Mouse (Mus musculus): ENCODE data around the gene Ralgds.
"Not testable (repeated sequence)": the region's sequence is repeated elsewhere in the genome, so short reads cannot be mapped to it uniquely, and the experiment has no call there.

The Ralgds gene

DNA sequence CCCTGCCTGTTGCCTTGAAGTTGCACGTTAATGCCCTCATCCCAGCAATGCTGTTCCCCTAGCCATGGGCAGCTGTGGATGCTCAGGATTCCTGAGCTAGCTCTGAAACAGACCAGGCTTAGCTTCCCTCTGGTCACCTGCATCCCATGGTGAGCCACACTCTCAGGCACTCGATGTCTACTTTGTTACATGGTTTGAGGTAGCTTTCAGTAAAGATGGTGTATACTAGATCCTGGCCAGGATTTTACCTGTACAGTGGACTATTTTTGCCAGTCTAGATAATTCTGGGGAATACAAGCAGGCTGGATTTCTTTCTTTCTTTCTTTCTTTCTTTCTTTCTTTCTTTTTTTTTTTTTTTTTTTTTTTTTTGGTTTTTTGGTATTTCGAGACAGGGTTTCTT, 7.1 kb upstream of the Ralgds start, which contains the start of gene Gm10134:
Gene Gm10134 (plus strand): TSS at position 301 of the 400 bp plus-strand sequence.
- no peak for DNase-seq (ENCODE audit: low spot score in 2 of 2)

DNA sequence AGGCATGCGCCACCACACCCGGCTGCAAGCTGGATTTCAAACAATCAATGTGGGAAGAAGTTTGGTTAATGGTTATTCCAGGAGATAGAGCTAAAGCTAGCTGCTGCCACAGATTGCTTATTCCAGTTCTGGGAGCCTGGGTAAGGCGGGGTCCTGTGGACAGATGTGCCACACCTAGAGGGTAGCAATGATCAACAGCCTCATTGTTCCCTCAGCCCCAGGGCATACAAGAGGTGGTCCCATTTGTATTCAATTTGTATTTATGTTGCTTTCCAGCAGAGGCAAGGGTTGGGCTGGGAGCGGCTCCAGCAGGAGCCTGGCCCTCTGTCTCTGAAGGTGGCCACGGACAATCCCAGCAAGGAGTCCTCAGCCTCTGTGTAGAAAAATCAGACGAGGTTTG, 6.6 kb upstream of the Ralgds start:
- DNase-seq (ENCODE audit: low spot score in 2 of 2), result no peak

DNA sequence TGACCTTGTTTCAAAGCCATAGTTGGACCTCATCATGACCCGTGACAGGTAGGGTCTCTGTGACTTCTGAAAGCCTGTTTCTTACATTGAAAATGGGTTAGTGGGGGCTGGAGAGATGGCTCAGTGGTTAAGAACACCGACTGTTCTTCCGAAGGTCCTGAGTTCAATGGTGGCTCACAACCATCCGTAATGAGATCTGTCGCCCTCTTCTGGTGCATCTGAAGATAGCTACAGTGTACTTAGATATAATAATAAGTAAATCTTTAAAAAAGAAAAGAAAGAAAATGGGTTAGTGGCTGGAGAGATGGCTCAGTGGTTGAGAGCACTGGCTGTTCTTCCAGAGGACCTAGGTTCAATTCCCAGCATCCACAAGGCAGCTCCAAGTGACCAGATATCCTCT, 1.3 kb upstream of the Ralgds start:
- DNase-seq (ENCODE audit: low spot score in 2 of 2), result not testable (repeated sequence)

DNA sequence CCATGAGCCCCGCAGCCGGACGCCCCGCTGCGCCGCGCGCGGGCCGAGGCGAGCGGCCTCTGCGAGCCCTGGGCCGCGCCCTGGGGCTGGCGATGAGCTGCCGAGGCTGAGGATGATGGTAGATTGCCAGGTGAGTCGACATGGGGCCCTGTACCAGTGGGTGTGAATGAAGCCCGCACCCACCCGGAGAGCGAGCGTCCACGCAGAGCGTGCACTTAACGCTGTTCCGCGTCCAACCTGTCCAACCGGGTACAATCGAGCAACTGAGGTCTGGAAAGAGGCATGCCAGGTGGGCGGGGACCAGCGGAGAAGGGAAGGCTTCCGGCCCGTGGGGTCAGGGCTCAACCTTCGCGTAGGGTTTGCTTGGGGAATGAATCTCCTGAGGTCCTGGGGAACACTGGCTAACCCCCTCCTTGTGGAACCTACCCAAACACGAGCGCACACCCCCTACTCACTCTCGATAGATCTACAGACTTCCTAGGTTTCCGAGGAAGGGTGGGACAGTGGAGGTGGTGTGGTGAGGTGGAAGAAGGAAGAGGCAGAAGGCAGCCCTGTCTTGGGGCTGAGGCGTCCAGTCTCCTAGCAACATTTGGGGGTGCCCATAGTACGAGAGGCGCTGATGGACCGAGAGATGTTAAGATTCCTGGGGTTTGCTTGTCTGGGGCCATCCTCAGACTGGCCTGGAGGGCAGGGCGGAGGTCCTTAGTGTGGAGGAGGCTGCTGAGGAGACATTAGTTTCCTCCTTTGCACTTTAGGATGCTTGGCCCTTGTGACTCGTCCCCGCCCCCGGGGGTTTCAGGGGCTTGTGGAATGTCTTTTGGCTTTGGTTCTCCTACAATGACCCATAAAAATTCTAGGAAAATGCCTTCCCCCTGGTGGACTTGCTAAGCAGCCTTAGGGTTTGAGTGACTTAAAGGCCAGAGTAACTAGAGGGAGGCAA, 776 bp downstream of the Ralgds start:
- DNase-seq (ENCODE audit: low spot score in 2 of 2), result peak in 1 of 2 experiments; percentile 20

DNA sequence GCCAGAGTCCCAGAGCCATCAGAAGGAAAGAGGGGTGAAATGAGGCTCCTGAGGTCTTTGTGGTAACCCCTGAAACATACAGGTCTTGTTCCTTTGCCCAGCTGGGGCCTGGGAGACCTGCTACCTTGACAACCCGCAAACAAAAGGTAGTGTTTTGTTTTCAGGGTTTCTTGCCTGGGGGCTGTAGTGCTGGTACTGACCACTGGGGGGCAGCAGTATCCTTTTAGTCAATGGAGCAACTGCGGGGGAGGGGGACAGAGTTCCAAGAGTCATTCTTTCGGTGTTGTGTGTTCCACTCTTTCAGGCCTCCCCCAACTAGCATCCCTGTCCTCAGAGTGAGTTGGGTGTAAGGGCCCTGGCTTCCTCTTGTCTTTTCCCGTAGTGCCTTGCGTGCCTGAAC, 1.6 kb downstream of the Ralgds start:
- peak; percentile 80 to 89 for DNase-seq (ENCODE audit: low spot score in 2 of 2)

DNA sequence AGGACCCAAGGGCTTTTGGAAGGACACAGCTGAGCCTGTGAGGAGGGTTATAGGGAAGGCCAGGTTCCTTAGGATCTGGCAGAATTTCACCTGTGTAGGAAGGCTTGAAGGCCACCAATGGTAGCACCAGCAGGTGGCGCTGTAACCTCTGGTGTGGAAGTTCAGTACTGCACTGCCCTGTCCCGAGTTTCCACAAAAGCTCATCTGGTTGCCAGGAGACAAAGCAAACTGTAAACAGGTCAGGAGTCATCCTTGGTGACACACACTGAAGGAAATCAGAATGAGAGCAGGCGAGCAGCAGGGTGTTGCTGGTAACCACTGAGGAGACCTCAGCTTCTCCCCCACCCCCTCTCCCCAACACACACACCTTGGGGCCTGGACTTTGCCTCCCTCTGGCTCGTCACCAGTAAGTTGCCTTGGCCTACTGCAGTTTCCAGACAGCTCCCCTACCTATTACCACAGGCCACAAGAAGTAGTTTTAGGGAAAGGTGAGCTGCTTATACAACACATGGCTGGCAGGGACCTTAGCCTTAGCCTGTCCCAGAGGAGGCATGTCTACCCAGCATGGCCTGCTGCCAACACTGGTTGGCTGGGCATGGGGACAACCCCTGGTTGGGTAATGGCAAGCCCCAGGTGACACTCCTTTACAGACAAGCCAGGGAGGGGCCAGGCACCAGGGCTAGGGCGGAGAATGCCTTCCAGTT, 4.4 kb downstream of the Ralgds start:
- DNase-seq (ENCODE audit: low spot score in 2 of 2), result peak in 1 of 2 experiments; percentile 77

DNA sequence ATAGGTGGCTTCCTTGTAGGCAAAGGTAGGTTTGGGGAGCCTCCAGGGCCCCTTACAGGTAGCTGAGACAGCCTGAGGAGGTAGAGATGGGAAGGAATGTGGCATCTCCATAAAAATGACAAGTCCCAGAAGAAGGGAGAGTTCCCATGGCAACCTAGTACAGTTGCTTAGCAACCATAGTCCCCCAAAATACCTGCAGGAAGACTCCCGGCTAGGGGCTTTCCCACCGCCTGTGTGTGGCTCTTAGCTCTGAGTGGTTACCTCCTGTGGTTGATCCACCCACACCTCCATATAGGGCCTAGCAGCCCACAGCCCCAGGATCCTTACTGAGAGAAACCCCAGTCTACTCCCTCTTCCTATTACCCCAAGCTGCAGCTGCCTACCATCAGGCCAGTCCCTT, 5.3 kb downstream of the Ralgds start:
- DNase-seq (ENCODE audit: low spot score in 2 of 2), result no peak

DNA sequence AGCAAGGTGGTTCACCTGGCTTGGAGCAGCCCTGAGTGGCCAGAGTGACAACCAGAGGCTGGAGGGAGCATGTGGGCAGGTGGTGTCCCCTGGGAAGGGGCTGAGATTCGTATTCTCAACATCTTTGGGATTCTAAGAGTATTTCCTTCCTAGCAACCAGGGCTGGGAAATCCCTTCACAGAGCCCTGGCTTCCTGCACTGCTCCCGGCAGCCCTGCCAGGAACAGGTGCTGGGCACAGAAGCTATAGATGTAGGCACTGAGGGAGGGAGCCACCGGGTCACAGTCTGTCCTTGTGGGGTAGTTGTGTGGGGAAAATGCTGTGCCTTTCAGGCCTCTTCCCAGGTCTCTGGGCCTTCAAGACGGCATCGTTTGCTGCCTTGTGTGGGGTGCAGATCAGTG, 7.7 kb downstream of the Ralgds start:
- DNase-seq (ENCODE audit: low spot score in 2 of 2), result no peak

DNA sequence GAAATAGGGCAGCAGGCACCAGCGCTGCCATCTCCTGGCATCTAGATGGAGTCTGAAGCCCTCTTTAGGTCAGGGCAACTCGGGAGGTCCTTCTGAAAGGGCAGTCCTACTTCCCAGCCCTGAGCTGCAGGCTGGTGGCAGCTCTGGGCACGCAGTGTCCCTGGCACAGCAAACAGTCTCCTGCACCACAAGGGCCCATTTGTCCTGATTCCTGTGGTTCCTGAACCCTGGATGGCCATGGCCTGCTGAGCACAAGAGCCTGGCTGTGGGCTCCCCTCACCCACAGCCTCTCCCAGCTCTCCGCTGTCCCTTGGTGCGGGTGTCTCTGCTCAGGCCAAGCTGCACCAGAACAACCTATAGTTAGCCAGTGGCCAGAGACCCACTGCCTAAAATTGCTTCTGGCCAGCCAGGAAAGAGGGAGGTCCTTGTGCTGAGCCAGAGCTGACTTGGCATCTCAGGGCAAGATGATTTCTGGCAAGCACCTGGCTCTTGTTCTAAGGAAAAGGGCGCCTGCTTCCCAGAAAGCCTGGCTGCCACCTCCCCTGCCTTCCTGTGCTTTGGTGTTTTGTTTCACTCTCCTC, 8.7 kb downstream of the Ralgds start:
- DNase-seq (ENCODE audit: low spot score in 2 of 2), result no peak

DNA sequence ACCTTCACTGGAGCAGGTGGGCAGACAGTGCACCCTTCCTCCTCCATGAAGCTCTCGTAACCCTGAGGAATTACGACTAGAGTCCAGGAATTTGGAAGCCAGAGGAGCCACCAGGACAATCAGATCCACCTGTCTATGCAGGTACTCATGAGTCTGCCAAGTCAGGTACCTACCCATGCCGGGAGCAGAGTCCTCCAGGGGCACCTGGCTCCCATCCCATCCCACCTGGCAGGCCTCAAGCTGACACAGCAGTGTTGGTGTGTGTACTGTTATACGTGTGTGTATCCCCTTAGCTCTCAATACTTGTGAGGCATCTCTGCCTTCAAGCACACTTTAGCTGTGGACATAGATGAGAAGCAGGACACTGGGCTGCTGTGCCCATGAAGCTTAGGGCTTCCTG, 9.2 kb downstream of the Ralgds start:
- DNase-seq (ENCODE audit: low spot score in 2 of 2), result no peak

DNA sequence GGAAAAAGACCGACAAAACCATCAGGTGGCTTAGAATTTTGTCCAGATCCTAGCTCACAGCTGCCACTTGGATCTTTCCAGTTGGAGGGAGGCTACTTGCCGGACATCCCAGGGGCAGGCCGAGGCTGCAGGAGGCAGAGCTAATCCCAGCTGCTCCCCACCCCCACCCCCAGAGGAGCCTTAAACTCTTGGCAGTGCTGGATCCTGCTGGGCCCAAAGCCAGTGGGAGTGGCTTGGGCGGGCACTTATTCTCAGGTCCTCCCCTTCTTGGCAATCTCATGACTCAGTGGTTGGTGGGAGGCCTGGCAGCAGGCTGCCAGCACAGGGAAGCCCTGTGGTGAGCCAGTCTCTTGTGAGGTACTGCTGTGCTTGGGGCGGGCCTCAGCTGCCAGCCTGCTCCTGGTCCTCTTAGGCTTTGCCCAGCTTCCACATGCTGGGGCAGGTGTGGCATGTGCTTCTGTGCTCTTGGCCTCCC, 10.8 kb downstream of the Ralgds start:
- DNase-seq (ENCODE audit: low spot score in 2 of 2), result peak; percentile 66 to 92

DNA sequence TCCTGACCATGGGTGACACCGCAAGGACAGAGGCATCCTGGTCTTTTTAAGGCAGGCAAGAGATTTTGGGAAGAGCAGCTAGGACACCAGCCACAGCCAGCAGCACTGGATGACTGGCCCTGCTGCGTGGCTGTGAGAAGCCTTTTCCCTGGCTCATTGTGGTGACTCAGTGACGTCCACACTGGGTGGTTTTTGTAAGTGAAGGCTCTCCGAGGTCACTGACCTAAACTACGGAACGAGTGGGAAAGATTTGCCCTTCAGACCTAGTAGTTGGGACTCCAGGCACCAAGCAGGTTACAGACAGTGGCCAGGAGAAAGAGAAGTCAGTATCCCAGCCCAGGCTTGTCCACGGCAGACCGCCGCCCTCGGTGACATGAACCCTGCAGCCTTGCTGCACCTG, 11.5 kb downstream of the Ralgds start:
- DNase-seq (ENCODE audit: low spot score in 2 of 2), result no peak

DNA sequence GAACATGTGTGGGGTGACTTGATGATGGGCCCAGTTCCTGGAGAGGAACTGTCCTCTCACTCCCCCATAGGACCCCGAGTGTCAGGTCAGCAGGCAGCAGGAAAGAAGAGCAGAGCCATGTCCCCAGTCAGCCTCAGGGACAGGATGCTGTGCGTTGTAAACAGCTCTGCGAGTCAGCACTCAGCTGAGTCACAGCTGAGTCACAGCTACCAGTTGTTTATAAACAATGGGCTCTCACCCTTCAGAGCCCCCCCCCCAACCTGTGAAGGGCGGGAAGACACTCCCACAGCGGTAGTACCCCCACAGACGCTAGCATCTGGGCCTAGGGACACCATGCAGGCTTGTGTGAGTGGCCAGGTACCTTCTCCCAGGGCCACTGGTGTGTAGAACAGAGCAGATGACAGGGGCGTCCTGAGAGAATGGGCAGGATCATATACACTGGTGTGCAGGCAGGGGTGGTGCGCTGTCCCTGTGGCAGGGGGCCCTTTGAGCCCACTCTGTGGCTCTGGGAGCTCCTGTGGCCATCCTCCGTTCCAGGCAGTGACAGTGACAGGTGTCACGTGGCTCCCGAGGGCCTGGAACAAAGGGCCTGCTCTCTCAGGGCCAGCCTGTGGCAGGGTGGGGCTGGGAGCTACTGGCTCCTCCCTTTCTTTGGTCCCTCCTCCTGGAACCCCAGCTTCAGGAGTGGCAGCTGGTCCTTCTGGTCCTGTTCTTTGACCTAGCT, 12.5 kb downstream of the Ralgds start:
- DNase-seq (ENCODE audit: low spot score in 2 of 2), result peak in 1 of 2 experiments; percentile 27

DNA sequence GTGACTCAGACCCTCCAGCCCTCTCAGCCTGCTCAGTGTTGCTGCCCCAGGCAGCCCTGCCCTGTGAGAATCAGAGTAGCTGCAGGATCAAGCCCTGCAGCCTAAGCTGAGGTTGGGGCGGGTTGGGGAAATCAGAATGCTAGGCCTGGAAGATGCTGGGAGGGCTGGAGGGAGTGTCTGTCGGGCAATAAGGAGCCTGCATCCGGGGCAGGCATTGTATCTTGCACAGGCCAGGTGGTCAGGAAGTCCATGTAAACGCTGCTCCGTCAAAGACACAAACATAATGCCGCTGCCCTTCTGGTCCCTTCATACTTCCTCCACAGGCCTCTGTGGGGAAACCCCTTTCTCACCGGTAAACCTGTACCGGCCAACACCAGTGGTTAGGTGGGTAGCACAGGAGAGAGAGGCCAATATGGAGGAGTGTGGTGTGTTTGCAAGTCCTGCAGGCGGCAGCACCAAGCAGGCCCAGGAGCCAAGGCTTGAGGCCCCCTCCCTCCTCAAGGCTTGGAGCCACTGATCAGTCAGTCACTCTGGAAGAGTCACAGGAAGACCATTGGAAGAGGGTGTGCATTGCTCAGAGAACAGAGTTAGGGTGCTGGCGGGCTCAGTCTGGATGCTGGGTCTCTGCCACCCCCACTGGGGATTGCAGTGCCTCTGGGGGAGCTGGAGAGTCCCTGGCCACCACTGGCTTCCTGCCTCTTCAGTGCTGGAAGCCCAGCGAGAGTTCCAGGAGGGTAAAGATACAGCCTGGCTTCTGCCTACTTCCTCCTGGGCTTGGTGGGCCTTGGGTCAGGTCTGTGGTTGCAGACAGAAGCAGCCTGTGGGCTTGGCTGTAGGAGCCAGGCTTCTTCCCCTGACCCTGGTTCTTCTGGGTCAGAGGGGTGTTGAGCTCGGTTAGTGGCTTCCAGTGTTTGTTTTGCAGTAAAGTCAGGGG, 13.3 kb downstream of the Ralgds start:
- DNase-seq (ENCODE audit: low spot score in 2 of 2), result peak in 1 of 2 experiments; percentile 42

DNA sequence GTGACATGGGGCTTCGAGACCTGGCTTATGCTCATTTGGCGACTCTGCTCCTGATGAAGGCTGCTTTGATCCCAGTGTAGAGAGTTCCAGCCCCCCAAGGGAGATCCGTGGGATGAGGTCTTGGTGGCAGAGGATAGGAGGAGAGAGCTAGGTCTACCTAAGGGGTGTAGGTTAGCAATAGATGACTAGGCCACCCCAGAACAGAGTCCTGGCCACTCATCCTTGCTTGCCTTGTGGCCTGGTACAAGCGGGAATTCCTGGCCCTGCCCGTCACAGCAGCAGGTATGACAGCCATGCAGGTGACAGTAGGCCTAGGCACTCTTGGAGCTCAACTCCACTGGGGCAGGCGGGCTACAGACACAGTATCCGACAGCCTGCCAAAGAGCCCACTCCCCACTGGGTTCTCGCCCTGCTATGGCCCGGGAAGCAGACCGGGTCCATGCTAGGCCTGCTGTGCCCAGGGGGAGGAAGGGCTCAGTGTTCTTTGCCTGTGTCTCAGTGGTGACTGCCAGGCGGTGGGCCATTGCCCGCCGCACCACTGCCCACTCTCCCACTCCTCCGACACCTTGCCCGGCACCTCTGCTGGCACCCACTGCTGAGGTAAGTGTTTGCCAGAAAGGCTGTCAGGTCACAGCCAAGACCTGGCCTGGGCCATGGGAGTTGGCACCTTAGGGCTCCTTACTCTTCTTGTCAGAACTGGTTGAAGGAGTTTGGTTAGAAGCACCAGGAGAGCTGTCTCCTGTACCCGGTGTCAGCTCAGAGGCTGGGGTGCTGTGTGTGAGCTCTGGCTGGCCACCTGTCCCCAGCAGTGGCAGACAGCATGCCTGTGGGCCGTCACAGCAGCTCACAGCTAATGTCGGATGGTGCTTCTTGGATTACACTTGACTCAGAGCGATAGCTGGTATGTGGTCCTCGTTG, 14.8 kb downstream of the Ralgds start:
- peak in 1 of 2 experiments; percentile 1 for DNase-seq (ENCODE audit: low spot score in 2 of 2)

DNA sequence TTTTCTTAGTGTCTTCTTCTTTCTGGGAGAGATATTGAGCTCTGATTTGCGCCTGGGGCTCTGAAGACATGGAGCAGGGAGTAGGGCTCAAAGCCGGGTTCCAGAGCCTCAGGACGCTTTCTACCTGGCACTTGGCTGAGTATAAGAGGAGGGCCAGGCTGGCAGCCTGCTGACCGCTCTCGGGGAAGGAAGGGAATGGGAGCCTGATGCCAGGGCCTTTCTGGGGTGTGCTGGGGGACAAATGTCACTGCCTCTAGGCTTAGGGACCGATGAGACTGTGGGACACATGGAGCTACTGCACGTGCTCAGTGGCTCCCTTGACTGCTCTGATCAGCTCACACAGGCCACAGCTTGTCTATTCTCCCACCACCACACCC, 15.4 kb downstream of the Ralgds start:
- DNase-seq (ENCODE audit: low spot score in 2 of 2), result no peak

DNA sequence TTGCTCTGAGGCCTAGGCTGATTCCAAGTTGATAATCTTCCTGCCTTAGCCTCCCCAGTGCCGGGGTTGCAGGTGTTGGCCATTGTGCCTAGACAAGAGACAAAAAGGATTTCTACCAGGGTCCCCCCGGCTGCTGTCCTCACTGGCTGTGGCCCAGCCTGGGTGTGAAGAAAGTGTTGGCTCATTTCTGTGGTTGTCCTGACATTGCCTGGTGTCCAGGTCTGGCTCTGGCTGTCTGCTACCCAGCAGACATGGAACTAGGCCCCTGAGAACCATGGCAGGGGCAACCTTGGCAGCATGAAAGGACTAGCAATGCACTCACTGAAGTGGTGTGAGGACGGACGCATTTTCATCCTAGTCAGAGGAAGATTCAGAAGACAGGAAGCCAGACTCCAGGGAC, 16.9 kb downstream of the Ralgds start:
- no peak for DNase-seq (ENCODE audit: low spot score in 2 of 2)

DNA sequence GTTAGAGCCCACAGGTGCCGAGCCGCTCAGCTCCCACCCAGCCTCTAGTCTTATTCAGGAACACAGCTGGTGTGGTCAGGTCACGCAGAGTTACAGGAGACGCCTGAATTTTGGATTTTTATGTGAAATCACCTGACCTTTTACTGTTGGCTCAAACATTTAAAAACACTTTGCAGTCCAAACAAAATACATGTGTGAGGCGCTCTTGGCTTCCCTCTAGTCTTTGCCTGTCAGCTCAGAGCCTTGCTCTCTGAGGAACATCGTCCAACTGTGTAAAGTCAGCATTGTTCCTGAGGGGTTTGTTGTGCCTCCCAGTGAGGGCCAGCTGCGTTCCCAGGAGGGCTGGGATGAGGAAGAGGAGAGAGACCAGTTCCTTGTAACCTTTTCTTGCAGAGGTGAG, 17.4 kb downstream of the Ralgds start:
- no peak for DNase-seq (ENCODE audit: low spot score in 2 of 2)

DNA sequence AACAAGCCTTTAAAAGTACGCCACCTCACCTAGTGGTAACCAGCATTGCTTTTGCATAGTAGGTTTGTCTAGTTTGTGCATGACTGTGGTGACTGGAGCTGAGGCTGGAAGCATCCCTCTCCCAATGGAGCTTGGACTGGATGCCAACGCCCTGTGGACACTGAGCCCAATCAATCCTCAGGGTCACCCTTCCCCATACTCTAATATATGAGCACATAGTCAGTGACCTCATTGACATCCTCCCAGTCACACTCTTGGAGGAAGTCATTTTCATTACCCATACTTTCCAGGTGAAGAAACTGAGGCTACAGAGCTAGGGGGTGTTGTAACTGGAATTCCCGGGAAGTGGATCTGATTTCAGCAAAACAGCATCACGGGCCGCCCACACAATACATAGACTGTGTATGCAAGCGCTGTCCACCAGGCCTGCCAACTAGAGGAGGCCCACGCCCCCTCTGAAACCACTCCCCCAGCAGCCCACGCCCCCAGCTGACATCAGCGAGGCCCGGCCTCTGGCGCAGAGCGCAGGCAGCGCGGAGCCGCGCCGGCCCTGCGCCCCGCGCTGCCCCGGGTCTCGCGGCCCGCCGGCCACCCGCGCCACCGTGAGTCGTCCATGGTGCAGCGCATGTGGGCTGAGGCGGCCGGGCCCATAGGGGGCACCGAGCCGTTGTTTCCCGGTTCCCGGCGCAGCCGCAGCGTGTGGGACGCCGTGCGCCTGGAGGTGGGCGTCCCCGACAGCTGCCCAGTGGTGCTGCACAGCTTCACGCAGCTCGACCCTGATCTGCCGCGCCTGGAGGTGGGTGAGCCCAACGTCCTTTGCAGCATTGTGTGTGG, 20.2 kb downstream of the Ralgds start:
- DNase-seq (ENCODE audit: low spot score in 2 of 2), result peak; percentile 64 to 77
